Mouse (Mus musculus): ENCODE measurements around the gene Abcb6. TPM values are rescaled to one million over a fixed set of nuclear protein-coding genes. Genes with fewer than 3 reads are reported as not detected.

Gene Abcb6
- 25.9 TPM for polyA plus RNA-seq (2021)

GRCm38 (mm10) chr1:75180105-75180590 is at the start of gene Abcb6:
TSS of gene Abcb6 (minus strand) at chr1:75180392.
- TF ChIP-seq CTCF (IDR thresholded peaks at IDR 0.05), result no peak
- CTCF ChIA-PET, result interaction anchor here (0.6 to 1.5 kb wide), 5 partner anchors 10 to 40 kb away, joined by 3 to 4 read pairs (median 3); partner anchors contain the start of gene Zfand2b
- H3K27me3 ChIP-seq, result no peaks in the 10 kb centered on the region
- ATAC-seq, result peak; percentile 77
- POLR2A ChIA-PET, result interaction anchor here (1.2 to 2.3 kb wide), 2 partner anchors 10 to 11 kb away, joined by 4 to 15 read pairs; partner anchors contain the start of genes Ankzf1 and Atg9a
- in situ Hi-C loops (cut with MboI; ENCODE audit: low pct_unique_long_range_greater_than_20kb), result loop anchor here (10.0 kb wide), 1 partner anchor 75 kb away; no protein-coding TSS in a partner anchor
- peak; percentile 25 for DNase-seq (ENCODE audit: low read depth, low spot score)

DNA sequence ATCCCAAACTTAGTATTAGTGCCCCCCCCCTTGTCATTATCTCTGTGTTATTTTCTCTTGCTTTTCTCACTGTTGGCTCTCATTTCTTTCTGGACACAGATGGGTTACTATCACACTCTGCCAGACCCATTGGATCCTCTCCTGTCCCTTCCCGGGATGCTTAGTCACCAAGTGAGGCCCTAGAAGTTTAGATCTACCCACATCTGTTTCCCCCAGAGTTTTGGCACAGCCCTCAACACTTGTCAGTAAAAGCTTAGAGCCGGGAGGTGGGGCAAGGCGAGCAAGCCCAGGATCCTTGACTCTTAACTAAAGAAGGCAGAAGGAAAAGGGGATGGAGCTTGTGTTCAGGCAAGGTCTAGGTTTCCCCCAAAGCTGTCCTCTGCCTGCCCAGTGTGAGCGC is 49.0 kb upstream of the Abcb6 start:
- in situ Hi-C loops (cut with MboI; ENCODE audit: low pct_unique_long_range_greater_than_20kb), result no loop called here
- no peak for ATAC-seq
- ChIA-PET CTCF (interaction anchor here (2.1 kb wide), 1 partner anchor 22 kb away, joined by 7 read pairs; no protein-coding TSS in a partner anchor), POLR2A (no interaction called here)
- TF ChIP-seq CTCF (IDR thresholded peaks at IDR 0.05), result no peak
- no peak for DNase-seq (ENCODE audit: low read depth, low spot score)
- no peaks in the 10 kb centered on the region for H3K27me3 ChIP-seq

DNA sequence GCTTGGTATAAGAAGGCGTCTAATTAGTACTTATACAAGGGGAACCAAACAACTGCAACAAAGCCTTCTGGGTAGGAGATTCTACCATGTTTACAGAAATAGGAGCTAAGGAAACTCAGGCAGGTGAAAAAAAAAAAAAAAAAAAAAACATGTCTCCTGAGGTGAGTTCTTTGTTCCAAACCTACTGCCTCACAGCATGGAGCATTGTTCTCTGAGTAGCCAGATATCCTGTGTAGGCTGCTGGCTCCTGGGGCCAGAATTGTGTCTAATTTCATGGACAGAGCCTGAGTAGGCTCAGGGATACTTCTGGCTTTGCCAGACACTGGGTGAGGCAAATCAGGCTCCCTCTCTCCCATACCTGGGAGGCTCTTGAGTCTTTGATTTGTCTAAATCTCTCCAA is 47.5 kb upstream of the Abcb6 start:
- DNase-seq (ENCODE audit: low read depth, low spot score), result no peak
- no peaks in the 10 kb centered on the region for H3K27me3 ChIP-seq
- POLR2A ChIA-PET, result no interaction called here
- TF ChIP-seq CTCF (IDR thresholded peaks at IDR 0.05), result no peak
- in situ Hi-C loops (cut with MboI; ENCODE audit: low pct_unique_long_range_greater_than_20kb), result no loop called here
- CTCF ChIA-PET, result interaction anchor here (2.1 kb wide), 1 partner anchor 24 kb away, joined by 7 read pairs; no protein-coding TSS in a partner anchor
- no peak for ATAC-seq

DNA sequence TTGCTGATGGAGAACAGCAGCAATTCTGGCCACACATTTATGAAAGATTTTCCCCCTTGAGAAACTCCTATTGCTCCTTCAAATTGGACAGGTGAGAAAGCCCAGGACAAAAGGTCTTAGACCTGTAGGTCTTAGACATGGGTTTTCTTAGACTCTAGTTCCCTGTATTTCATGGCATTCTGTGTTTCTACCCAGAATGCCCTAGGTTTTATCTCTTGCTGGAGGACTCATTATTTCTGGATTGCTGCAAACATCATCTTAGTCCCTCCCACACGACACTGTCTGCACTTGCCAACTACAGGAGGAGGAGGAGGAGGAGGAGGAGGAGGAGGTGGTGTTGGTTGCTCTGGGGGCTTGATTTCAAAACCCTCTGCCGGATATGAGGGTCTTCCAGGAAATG is 45.9 kb upstream of the Abcb6 start:
- TF ChIP-seq CTCF (IDR thresholded peaks at IDR 0.05), result no peak
- CTCF ChIA-PET, result no interaction called here
- in situ Hi-C loops (cut with MboI; ENCODE audit: low pct_unique_long_range_greater_than_20kb), result no loop called here
- POLR2A ChIA-PET, result interaction anchor here (0.9 kb wide), 1 partner anchor 8 kb away, joined by 3 read pairs; no protein-coding TSS in a partner anchor
- DNase-seq (ENCODE audit: low read depth, low spot score), result no peak
- ATAC-seq, result no peak
- no peaks in the 10 kb centered on the region for H3K27me3 ChIP-seq

GRCm38 (mm10) chr1:75225473-75225872 is 45.3 kb upstream of the Abcb6 start:
- in situ Hi-C loops (cut with MboI; ENCODE audit: low pct_unique_long_range_greater_than_20kb), result no loop called here
- CTCF ChIA-PET, result no interaction called here
- no peak for ATAC-seq

GRCm38 (mm10) chr1:75223532-75223931 is 43.3 kb upstream of the Abcb6 start:
- no peak for TF ChIP-seq CTCF (IDR thresholded peaks at IDR 0.05)
- DNase-seq (ENCODE audit: low read depth, low spot score), result no peak
- no peaks in the 10 kb centered on the region for H3K27me3 ChIP-seq
- ChIA-PET POLR2A (interaction anchor here (1.4 kb wide), 1 partner anchor 13 kb away, joined by 4 read pairs; the partner anchor contains the start of gene Dnajb2), CTCF (no interaction called here)
- in situ Hi-C loops (cut with MboI; ENCODE audit: low pct_unique_long_range_greater_than_20kb), result no loop called here
- ATAC-seq, result no peak

More at GRCm38 (mm10) chr1:75225473-75225872, 45.3 kb upstream of the Abcb6 start:
- POLR2A ChIA-PET, result interaction anchor here (0.9 kb wide), 1 partner anchor 9 kb away, joined by 3 read pairs; no protein-coding TSS in a partner anchor
- no peak for DNase-seq (ENCODE audit: low read depth, low spot score)
- TF ChIP-seq CTCF (IDR thresholded peaks at IDR 0.05), result no peak
- H3K27me3 ChIP-seq, result no peaks in the 10 kb centered on the region

- H3K27me3 ChIP-seq, result no peaks in the 10 kb centered on the region
- POLR2A ChIA-PET, result interaction anchor here (1.4 kb wide), 1 partner anchor 13 kb away, joined by 4 read pairs; the partner anchor contains the start of gene Dnajb2
- no peak for ATAC-seq
- in situ Hi-C loops (cut with MboI; ENCODE audit: low pct_unique_long_range_greater_than_20kb), result no loop called here
- no peak for TF ChIP-seq CTCF (IDR thresholded peaks at IDR 0.05)
- DNase-seq (ENCODE audit: low read depth, low spot score), result no peak
- CTCF ChIA-PET, result no interaction called here
Measured at GRCm38 (mm10) chr1:75222926-75223325, 42.7 kb upstream of the Abcb6 start.

DNA sequence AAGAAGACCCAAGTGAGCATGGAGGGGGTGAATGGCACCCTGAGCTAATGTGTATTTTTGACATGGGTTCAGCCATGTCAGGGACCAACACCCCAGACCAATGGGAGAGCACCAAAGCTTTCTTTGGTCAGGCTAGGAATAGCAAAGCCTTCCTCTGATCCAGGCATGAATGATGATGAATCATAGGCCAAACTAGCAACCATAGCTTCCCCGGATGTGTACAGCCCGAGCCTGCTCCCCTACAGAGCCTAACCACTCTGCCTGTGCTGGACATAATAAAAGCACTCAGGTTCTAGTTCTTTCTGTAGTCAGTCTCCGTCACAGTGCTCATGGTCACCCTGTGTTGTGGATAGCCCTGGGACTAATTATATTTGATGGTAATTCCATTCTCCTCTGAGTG is 41.3 kb upstream of the Abcb6 start:
- POLR2A ChIA-PET, result no interaction called here

DNA sequence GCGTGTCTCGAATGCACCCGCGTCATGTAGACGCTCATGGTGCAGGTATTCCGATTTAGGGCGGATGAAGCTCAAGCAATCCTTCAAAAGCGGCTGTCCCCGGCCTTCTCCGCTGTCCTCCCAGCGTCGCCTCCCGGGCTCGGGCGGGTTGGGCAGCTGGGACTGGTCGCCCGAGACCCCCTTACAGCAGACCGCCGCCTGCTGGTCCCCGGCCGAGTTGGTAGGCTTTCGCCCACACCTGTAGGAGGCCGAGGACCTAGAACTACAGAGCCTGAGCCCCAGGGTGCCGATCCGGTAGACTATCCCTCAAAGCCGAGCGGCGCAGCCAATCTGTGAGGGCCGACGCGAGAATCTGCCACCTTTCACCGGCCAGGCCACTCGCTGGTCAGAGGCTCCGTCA is 39.3 kb upstream of the Abcb6 start, which contains the start of gene Tuba4a:
Gene Tuba4a (minus strand): TSS at position 335 of the 400 bp plus-strand sequence.
- TF ChIP-seq CTCF (IDR thresholded peaks at IDR 0.05), result no peak
- ATAC-seq, result no peak
- H3K27me3 ChIP-seq, result no peaks in the 10 kb centered on the region
- in situ Hi-C loops (cut with MboI; ENCODE audit: low pct_unique_long_range_greater_than_20kb), result no loop called here
- no peak for DNase-seq (ENCODE audit: low read depth, low spot score)
- ChIA-PET CTCF (interaction anchor here (0.8 to 0.9 kb wide), 3 partner anchors 9 to 32 kb away, joined by 3 to 5 read pairs (median 3); no protein-coding TSS in a partner anchor), POLR2A (interaction anchor here (0.9 to 2.9 kb wide), 3 partner anchors 12 to 17 kb away, joined by 5 to 13 read pairs (median 6); partner anchors contain the start of genes A630095N17Rik and Dnajb2)

More for the DNA sequence above, 41.3 kb upstream of the Abcb6 start:
- TF ChIP-seq CTCF (IDR thresholded peaks at IDR 0.05), result no peak
- CTCF ChIA-PET, result interaction anchor here (0.8 to 1.4 kb wide), 2 partner anchors 11 to 23 kb away, joined by 3 read pairs; no protein-coding TSS in a partner anchor
- ATAC-seq (peak; percentile 44), DNase-seq (ENCODE audit: low read depth, low spot score) (no peak)
- no peaks in the 10 kb centered on the region for H3K27me3 ChIP-seq
- in situ Hi-C loops (cut with MboI; ENCODE audit: low pct_unique_long_range_greater_than_20kb), result no loop called here

- POLR2A ChIA-PET, result interaction anchor here (0.9 to 2.9 kb wide), 3 partner anchors 12 to 17 kb away, joined by 5 to 13 read pairs (median 6); partner anchors contain the start of genes A630095N17Rik and Dnajb2
- peak; percentile 57 for ATAC-seq
- TF ChIP-seq CTCF (IDR thresholded peaks at IDR 0.05), result no peak
- DNase-seq (ENCODE audit: low read depth, low spot score), result no peak
- CTCF ChIA-PET, result no interaction called here
- in situ Hi-C loops (cut with MboI; ENCODE audit: low pct_unique_long_range_greater_than_20kb), result no loop called here
- no peaks in the 10 kb centered on the region for H3K27me3 ChIP-seq
Measured at GRCm38 (mm10) chr1:75219078-75219477, 38.9 kb upstream of the Abcb6 start.

Measured in Patski (cell line).